Mouse (Mus musculus) heart, adult 9 months (tissue): ENCODE data around the gene C1qc.

Experiments
- DNase-seq, 2 experiments: peaks; one replicate each; pipeline ENCODE4 v3.0.0; 2022; ENCODE audit warnings: low spot score in 2 of 2

Gene C1qc

GRCm38 (mm10) chr4:136892811-136893210 is at the start of gene C1qc:
Gene C1qc (minus strand): TSS chr4:136893065.
- peak; percentile 37 to 70 for DNase-seq

- no peak for DNase-seq
Measured at GRCm38 (mm10) chr4:136937935-136938334, 45.1 kb upstream of the C1qc start.

- no peak for DNase-seq
Measured at GRCm38 (mm10) chr4:136937344-136937743, 44.5 kb upstream of the C1qc start.

GRCm38 (mm10) chr4:136934746-136935613 is 42.1 kb upstream of the C1qc start:
- no peak for DNase-seq

GRCm38 (mm10) chr4:136930474-136930873 is 37.6 kb upstream of the C1qc start:
- DNase-seq = no peak

- DNase-seq = no peak
Measured at GRCm38 (mm10) chr4:136928928-136929327, 36.1 kb upstream of the C1qc start.

- no peak for DNase-seq
Measured at GRCm38 (mm10) chr4:136925804-136926203, 32.9 kb upstream of the C1qc start.

- peak in 1 of 2 experiments; percentile 46 for DNase-seq
Measured at GRCm38 (mm10) chr4:136924529-136924928, 31.7 kb upstream of the C1qc start.

- DNase-seq = no peak
Measured at GRCm38 (mm10) chr4:136919526-136919925, 26.7 kb upstream of the C1qc start.

GRCm38 (mm10) chr4:136918834-136919233 is 26.0 kb upstream of the C1qc start:
- no peak for DNase-seq

- no peak for DNase-seq
Measured at GRCm38 (mm10) chr4:136917165-136917524, 24.3 kb upstream of the C1qc start.

GRCm38 (mm10) chr4:136916359-136917164 is 23.7 kb upstream of the C1qc start:
- no peak for DNase-seq

GRCm38 (mm10) chr4:136912841-136913240 is 20.0 kb upstream of the C1qc start:
- DNase-seq = no peak

GRCm38 (mm10) chr4:136911804-136912203 is 18.9 kb upstream of the C1qc start:
- DNase-seq = no peak

GRCm38 (mm10) chr4:136911211-136911646 is 18.4 kb upstream of the C1qc start:
- no peak for DNase-seq

- no peak for DNase-seq
Measured at GRCm38 (mm10) chr4:136907809-136908208, 14.9 kb upstream of the C1qc start.

GRCm38 (mm10) chr4:136907033-136907432 is 14.2 kb upstream of the C1qc start:
- DNase-seq = no peak

GRCm38 (mm10) chr4:136904767-136905539 is 12.1 kb upstream of the C1qc start:
- no peak for DNase-seq

GRCm38 (mm10) chr4:136899154-136899553 is 6.3 kb upstream of the C1qc start:
- no peak for DNase-seq

- peak; percentile 44 to 77 for DNase-seq
Measured at GRCm38 (mm10) chr4:136898637-136899036, 5.8 kb upstream of the C1qc start, which contains the start of gene C1qa. Gene C1qa (minus strand): TSS chr4:136898803.

GRCm38 (mm10) chr4:136898084-136898598 is 5.3 kb upstream of the C1qc start:
- no peak for DNase-seq

- no peak for DNase-seq
Measured at GRCm38 (mm10) chr4:136896461-136896860, 3.6 kb upstream of the C1qc start.
